Mouse (Mus musculus) liver, embryonic 14.5 days (tissue): ENCODE results near the gene Unc93a. TPM values are rescaled to one million over a fixed set of nuclear protein-coding genes. Genes with fewer than 3 reads are reported as not detected.
"Not testable (repeated sequence)": the region's sequence is repeated elsewhere in the genome, so short reads cannot be mapped to it uniquely, and the experiment has no call there.

Experiments
- ATAC-seq: fragments of 200-750 bp; cut with Nextera tagmentation; 2 replicates; pipeline ENCODE4 v1.8.0; 2017; ENCODE audit warnings: moderate number of reproducible peaks, mild to moderate bottlenecking, moderate library complexity; ENCODE audit not compliant: insufficient read depth
- DNase-seq, 3 experiments: peaks; one replicate each; pipeline ENCODE4 v3.0.0-alpha.2; 2012 to 2013; ENCODE audit warnings: low read depth in 3 of 3, low spot score in 3 of 3
- H3K27ac ChIP-seq: fragments of 300-500 bp; sonication (generic); 2 replicates; pipeline ENCODE4 v1.5.1; 2014; ENCODE audit warnings: moderate library complexity, mild to moderate bottlenecking, control low read depth, inconsistent platforms
- H3K27me3 ChIP-seq: fragments of 300-500 bp; sonication (generic); 2 replicates; pipeline ENCODE4 v1.6.1; 2014; ENCODE audit warnings: mild to moderate bottlenecking, low read length, moderate library complexity; ENCODE audit not compliant: control insufficient read depth, insufficient read depth
- H3K36me3 ChIP-seq: fragments of 300-500 bp; sonication (generic); replicated peaks from 2 replicates; pipeline ENCODE4 v1.6.1; 2014; ENCODE audit warnings: low read depth; ENCODE audit not compliant: control insufficient read depth, insufficient read depth
- H3K4me1 ChIP-seq, 2 experiments: fragments of 200-500 bp in 1 of 2; fragments of 300-500 bp in 1 of 2; sonication (generic) in 1 of 2; replicated peaks; 2 replicates each; pipeline ENCODE4 v1.6.1; 2012 to 2014; ENCODE audit warnings: antibody characterized with exemption in 1 of 2, inconsistent platforms in 1 of 2, low read length in 1 of 2; ENCODE audit not compliant: control insufficient read depth in 2 of 2, insufficient read depth in 2 of 2
- H3K4me2 ChIP-seq: fragments of 300-500 bp; sonication (generic); 2 replicates; pipeline ENCODE4 v1.6.1; 2014; ENCODE audit warnings: low read depth, mild to moderate bottlenecking, control low read depth, moderate library complexity
- H3K4me3 ChIP-seq, 2 experiments: fragments of 200-500 bp in 1 of 2; fragments of 300-500 bp in 1 of 2; sonication (generic) in 1 of 2; 2 replicates each; pipeline ENCODE4 v1.5.1; 2012 to 2014; ENCODE audit warnings: low read depth in 2 of 2, low read length in 2 of 2, mild to moderate bottlenecking in 2 of 2, control low read depth in 1 of 2, inconsistent platforms in 1 of 2, moderate library complexity in 1 of 2; ENCODE audit not compliant: insufficient read depth in 1 of 2
- H3K9ac ChIP-seq: fragments of 300-500 bp; sonication (generic); replicated peaks from 2 replicates; pipeline ENCODE4 v1.6.1; 2014; ENCODE audit warnings: mild to moderate bottlenecking, control low read depth, moderate library complexity
- H3K9me3 ChIP-seq: fragments of 300-500 bp; sonication (generic); 2 replicates; pipeline ENCODE4 v1.6.1; 2016; ENCODE audit warnings: low read length, mixed read lengths; ENCODE audit not compliant: control insufficient read depth
- WGBS: fragments of 180-500 bp; shearing (Covaris S2); extraction: QIAGEN DNeasy Blood & Tissue Kit; methylation state at CpG from one replicate; pipeline ENCODE4 v1.1.7; 2014; ENCODE audit not compliant: insufficient replicate concordance; 5-methylcytosine and 5-hydroxymethylcytosine counted together
- polyA plus RNA-seq, 2 experiments: library from polyadenylated mRNA; depleted of rRNA in 1 of 2; stranded (reverse) in 1 of 2; unstranded in 1 of 2; fragments of >200 nt; fragmentation: Nextera tagmentation in 1 of 2; extraction: Ambion mirVana in 1 of 2; gene quantifications; 2 replicates each; pipeline versions ENCODE4 v1.2.1 to v1.2.3; 2012 to 2014

The Unc93a gene
- polyA plus RNA-seq, 2 experiments, result not detected

DNA sequence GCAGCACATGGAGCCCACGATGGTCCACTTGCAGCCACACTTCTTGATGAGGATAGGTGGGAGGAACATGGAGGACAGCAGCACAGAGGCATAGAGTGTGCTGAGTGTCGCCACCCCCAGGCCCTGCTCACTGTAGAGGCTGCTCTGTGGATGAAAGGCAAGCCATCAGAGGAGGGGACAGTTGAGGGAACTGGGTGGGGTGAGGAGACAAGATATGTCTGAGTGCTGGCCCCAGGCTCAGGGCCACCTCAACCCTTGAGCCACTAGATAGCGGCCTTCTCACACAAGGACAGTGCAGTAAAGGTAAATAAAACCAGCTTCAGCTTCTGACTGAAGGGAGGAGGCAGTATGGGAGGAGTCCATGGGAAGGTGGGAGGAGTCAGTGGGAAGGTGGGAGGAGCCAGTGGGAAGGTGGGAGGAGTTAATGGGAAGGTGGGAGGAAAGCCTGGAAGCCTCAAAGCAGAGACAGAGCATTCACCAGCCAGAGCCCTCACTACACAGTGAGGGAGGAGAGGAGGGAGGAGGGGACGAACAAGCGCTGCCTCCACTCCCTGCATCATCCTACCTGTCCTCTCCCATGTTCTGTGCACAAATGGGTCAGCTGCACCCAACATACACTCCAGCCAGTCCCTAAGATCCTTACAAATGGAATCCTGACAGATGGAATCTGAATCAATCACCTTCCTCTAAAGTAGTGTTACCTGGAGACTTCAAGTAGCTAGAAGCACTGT is 8.1 kb downstream of the Unc93a start:
- H3K4me3 ChIP-seq, H3K4me1 ChIP-seq, ATAC-seq, H3K9ac ChIP-seq, DNase-seq, H3K27me3 ChIP-seq, H3K27ac ChIP-seq, H3K4me2 ChIP-seq, H3K36me3 ChIP-seq, H3K9me3 ChIP-seq: not testable (repeated sequence)
- 64% methylated on average over 2 of the region's 5 CpGs for WGBS

DNA sequence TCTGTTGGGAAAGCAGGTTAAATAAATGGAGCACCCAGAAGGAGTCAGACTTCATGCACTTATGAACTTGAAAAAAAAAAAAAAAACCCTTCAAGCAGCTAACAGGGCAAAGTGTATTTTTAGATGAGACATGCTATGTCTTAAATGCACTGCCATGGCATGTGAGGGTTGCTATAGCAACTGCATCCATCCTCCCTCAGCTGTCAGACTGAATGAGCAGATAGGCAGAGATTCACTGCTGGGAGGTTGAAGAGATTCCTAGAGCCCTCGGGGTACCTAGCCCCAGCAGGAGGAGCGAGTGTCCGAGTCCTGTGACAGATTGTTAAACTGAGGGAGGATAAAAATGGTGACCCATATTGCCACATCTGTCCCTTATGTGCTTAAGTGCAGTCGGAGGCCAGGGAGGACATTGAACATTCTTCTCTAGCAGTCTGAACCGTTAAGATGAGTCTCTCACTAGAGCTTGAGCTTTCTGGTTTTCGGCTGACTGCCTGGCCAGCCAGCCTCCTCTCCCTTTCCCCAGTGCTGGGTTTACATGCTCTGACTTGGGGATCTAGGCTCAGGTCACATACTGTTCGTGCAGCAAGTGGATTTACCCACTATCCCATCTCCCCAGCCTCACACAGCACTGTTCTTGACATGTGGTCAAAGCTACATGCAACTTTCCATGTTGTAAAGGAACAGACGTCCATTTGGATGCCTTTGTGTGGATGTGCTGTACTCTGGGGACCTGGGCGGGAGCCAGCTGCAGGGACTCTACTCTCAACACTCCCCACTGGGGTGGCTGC is 18.9 kb downstream of the Unc93a start:
- H3K27ac ChIP-seq, H3K4me3 ChIP-seq, H3K27me3 ChIP-seq, ATAC-seq, H3K9ac ChIP-seq, H3K9me3 ChIP-seq, H3K36me3 ChIP-seq, DNase-seq, H3K4me1 ChIP-seq, H3K4me2 ChIP-seq: not testable (repeated sequence)
- WGBS, result 35% methylated on average over 2 of the region's 9 CpGs

DNA sequence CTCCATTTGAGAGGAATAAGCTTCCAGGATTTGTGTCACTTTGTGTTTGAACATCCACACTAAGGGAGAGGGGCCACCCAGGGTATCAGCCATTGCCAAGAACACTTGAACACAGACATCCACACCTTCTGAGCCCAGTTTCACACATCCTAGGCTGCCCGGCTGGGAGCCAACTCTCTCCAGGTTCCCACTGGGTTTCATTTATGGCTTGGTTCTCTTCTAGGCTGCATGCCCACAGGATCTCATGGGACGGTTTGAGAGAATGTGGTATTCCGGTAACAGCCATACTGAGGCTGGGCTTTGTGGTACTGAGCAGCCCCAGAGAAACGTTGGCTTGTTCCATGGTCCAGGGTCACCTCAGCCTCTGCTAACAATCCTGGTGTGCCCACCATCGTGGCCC is 25.0 kb downstream of the Unc93a start:
- H3K4me2 ChIP-seq, H3K27me3 ChIP-seq, H3K4me3 ChIP-seq, DNase-seq, H3K27ac ChIP-seq, H3K4me1 ChIP-seq, ATAC-seq, H3K9me3 ChIP-seq, H3K9ac ChIP-seq, H3K36me3 ChIP-seq: not testable (repeated sequence)
- 48% methylated on average over 4 of the region's 5 CpGs for WGBS

DNA sequence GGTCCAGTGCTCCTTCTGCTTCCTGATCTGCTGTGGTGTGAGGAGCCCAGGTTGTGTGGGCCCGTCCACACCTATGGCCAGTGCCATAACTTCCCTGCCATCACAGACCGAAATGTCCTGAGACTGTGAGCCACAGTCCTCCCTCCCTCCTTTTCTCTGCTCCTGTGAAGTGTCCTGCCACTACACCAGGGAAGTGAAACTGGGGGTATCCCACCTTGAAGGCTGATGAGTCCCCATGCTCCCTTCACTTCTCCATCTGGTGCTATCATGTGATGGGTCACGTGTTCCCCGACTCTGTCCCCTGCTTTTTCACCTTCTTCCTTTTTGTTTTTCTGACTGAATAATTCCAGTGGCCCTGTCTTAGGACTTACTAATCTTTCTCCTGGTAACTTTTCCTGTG is 38.6 kb downstream of the Unc93a start:
- not testable (repeated sequence) for H3K27me3 ChIP-seq, H3K9me3 ChIP-seq, ATAC-seq, H3K4me3 ChIP-seq, H3K4me2 ChIP-seq, H3K9ac ChIP-seq, H3K27ac ChIP-seq, H3K4me1 ChIP-seq, DNase-seq, H3K36me3 ChIP-seq
- WGBS, result 80% methylated on average over 1 of the region's 4 CpGs

DNA sequence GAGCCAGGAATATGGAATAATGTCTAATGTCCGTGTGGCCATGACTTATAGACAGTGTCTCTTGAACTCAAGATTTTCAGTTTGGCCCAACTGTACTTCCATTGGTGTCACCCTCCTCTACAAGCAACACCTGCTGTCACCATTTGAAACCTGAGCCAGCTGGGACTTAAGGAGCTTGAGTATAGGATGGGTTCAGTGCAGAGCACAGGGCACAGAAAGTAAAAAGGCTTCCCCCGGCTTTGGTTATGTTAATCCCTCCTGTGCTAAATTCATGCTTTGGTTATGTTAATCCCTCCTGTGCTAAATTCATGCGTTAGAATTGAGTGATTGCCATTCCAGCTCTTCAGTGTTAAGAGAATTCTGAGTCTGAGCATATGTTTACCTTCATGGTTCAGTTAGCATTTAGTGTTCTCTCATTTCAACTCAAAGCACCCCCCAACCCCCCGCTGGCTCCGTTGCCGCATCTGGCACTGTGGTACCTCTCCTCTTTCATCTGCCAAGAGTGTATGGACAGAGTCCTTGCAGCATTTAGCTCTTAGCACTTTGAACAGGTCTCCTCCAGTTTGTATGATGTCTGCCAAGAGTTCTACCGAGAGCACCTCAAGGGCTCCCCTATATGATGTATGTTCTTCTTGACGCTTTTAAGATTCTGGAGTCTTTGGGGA is 39.4 kb downstream of the Unc93a start:
- not testable (repeated sequence) for H3K36me3 ChIP-seq, H3K4me3 ChIP-seq, DNase-seq, ATAC-seq, H3K4me2 ChIP-seq, H3K9me3 ChIP-seq, H3K4me1 ChIP-seq, H3K27me3 ChIP-seq, H3K27ac ChIP-seq, H3K9ac ChIP-seq
- 48% methylated on average over 4 of the region's 8 CpGs for WGBS

DNA sequence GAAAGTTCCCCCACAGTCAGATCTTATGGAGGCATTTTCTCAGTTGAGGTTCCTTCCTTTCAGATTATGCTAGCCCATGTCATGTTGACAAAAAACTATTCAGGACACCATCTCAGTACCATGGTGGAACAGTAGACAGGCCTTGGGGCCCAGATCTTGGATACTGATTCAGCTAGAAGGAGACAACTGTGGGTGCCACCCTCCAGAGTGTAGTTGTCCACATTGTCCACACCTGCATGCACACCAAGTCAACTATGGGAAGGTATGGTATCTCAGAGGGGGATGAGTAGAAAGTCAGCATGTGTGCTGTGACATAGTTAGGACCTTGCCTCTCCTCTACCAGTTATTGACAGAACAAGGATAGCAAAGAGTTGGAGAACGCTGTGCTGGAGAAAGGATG is 40.1 kb downstream of the Unc93a start:
- H3K36me3 ChIP-seq, H3K9me3 ChIP-seq, H3K9ac ChIP-seq, H3K4me3 ChIP-seq, H3K4me2 ChIP-seq, H3K4me1 ChIP-seq, H3K27ac ChIP-seq, H3K27me3 ChIP-seq, ATAC-seq, DNase-seq: not testable (repeated sequence)
- WGBS, result no CpG with 5 or more reads among the region's 1 CpGs

DNA sequence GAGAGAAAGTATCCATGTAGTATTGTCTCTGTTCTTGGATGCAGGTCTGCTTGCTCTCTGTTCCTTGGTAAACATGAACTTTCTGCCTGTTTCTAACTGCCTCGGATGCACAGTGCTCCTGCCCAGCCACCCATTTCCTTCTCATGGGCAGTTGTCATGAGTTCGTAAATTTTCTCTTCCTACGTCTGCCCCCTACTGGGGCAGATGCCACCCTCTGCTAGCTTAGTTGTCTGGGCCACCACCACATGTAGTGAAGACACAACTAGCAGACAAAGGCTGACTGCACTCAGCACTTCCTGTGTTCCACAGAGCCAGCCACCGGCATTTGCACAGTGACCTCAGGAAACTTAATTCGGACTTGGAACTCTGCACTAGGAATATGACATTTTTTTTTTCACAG is 62.4 kb downstream of the Unc93a start:
- not testable (repeated sequence) for H3K9me3 ChIP-seq, H3K4me2 ChIP-seq, DNase-seq, ATAC-seq, H3K36me3 ChIP-seq, H3K27ac ChIP-seq, H3K4me3 ChIP-seq, H3K9ac ChIP-seq, H3K4me1 ChIP-seq, H3K27me3 ChIP-seq
- WGBS, result 54% methylated on average over 3 of the region's 5 CpGs
